9 mouse cellular contexts compared by ENCODE assay signal in the genomic region with DNA sequence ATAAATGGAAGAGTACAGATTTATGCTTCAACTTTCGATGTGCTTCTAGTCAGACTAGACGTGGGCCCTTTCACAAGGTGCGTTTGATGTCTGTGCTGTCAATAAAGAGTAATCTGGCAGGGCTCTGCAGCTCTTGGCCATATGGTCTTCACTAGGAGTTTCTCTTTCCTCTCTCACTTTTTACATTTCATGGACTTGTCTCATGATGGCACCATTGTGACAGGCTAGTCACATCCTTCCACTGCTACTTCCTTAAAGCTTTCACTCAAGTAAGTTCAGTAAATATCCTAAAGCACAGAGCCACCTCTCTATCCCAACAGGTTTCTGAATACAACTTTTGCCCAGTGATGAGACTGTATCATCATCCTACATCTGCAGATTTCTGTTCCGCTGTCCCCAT. TPM values are rescaled to one million over a fixed set of nuclear protein-coding genes. Genes with fewer than 3 reads are reported as not detected.
A peak's percentile ranks its signal among the peaks of the same experiment; 100 is the strongest.
DNase-seq lines count a peak whose midpoint lies in the region; ATAC-seq and TF ChIP-seq lines count a peak whose summit lies in the region.
"Had no signal": no experiment of that assay in that cellular context is flagged by ENCODE, and none has a peak within 500 bp of the region (broad histone marks: within the 10 kb centered on the region; RNA-seq: fewer than 3 reads in every experiment).

No protein-coding gene starts in this region.

- no peak overlapping the region for H3K4me3 ChIP-seq in kidney, embryonic 14.5 days (ENCODE audit: low read length)
- no peak overlapping the region for H3K4me3 ChIP-seq in CH12.LX (replicated peaks in 1 of 3; ENCODE audit: low read depth in 2 of 3, low read length in 2 of 3, poor library complexity in 1 of 3)
- no peak overlapping the region for H3K4me3 ChIP-seq in brown adipose tissue, adult 24 weeks (ENCODE audit: insufficient read depth, low read depth, low read length)
- H3K4me3 ChIP-seq in liver, embryonic 15.5 days (replicated peaks): no peak overlapping the region
- H3K4me3 ChIP-seq in midbrain, embryonic 16.5 days (ENCODE audit: low read depth, low read length): no peak overlapping the region

- no peak for TF ChIP-seq EP300 in CH12.LX (IDR thresholded peaks at IDR 0.05; ENCODE audit: low read length)

- H3K9ac ChIP-seq in kidney, embryonic 14.5 days (ENCODE audit: low read depth, low read length): no peak overlapping the region
- no peak overlapping the region for H3K9ac ChIP-seq in CH12.LX (ENCODE audit: insufficient read depth, low read depth)
- H3K9ac ChIP-seq in liver, embryonic 15.5 days: no peak overlapping the region
- no peak overlapping the region for H3K9ac ChIP-seq in midbrain, embryonic 16.5 days (ENCODE audit: low read depth, low read length)

- H3K4me1 ChIP-seq in kidney, embryonic 14.5 days (ENCODE audit: control insufficient read depth, insufficient read depth, low read length): 0 out of 2 replicates have a peak, but pooled peaks cover 8% of the 10 kb centered on the region
- peaks cover 3 to 38% of the 10 kb centered on the region in 2 experiments for H3K4me1 ChIP-seq in CH12.LX (ENCODE audit: control insufficient read depth in 1 of 2, insufficient read depth in 2 of 2)
- H3K4me1 ChIP-seq in brown adipose tissue, adult 24 weeks (ENCODE audit: control insufficient read depth, insufficient read depth, insufficient read length, low read length): peaks cover 6% of the 10 kb centered on the region; the same call in 1 of the 2 replicates
- H3K4me1 ChIP-seq in liver, embryonic 15.5 days (replicated peaks): peaks cover 32% of the 10 kb centered on the region
- H3K4me1 ChIP-seq in midbrain, embryonic 16.5 days (ENCODE audit: control insufficient read depth, insufficient read depth, low read length): 0 out of 2 replicates have a peak, but pooled peaks cover 2% of the 10 kb centered on the region

- DNase-seq in kidney, adult 11 months: peak; percentile 37
- peak; percentile 44 for DNase-seq in CH12.LX (ENCODE audit: extremely low read depth)
- no peak for DNase-seq in urinary bladder, postnatal 4 days (ENCODE audit: low spot score in 2 of 2)
- no peak for DNase-seq in gastrocnemius, postnatal 10 days

- no peak overlapping the region for H3K4me2 ChIP-seq in kidney, embryonic 14.5 days (replicated peaks; ENCODE audit: low read depth, low read length)
- peak overlapping the region; percentile 38; the same call in 1 of the 2 replicates for H3K4me2 ChIP-seq in CH12.LX (ENCODE audit: insufficient read depth, low read depth, poor library complexity, severe bottlenecking)
- H3K4me2 ChIP-seq in liver, embryonic 15.5 days: no peak overlapping the region
- no peak overlapping the region for H3K4me2 ChIP-seq in midbrain, embryonic 16.5 days (ENCODE audit: low read length)

- ATAC-seq in kidney, embryonic 14.5 days (ENCODE audit: low FRiP score, low TSS enrichment): no peak
- 0 out of 2 replicates have a peak, but pooled peaks have one; percentile 16 for ATAC-seq in liver, embryonic 15.5 days (ENCODE audit: insufficient read depth)
- no peak for ATAC-seq in midbrain, embryonic 16.5 days
- ATAC-seq: intestine, embryonic 16.5 days had no signal

- peak; percentile 90 for TF ChIP-seq RAD21 in CH12.LX (IDR thresholded peaks at IDR 0.05; ENCODE audit: low read depth, low read length)

- dilution Hi-C loops in CH12.LX (cut with MboI; ENCODE audit: extremely low pct_ligation_motif_present, extremely low pct_unique_long_range_greater_than_20kb, low sequenced_read_pairs): no loop called here

- no peaks in the 10 kb centered on the region for H3K9me3 ChIP-seq in kidney, embryonic 14.5 days (ENCODE audit: control insufficient read depth, low read length)
- no peaks in the 10 kb centered on the region for H3K9me3 ChIP-seq in CH12.LX (replicated peaks; ENCODE audit: low read length)
- no peaks in the 10 kb centered on the region for H3K9me3 ChIP-seq in liver, embryonic 15.5 days (replicated peaks)
- no peaks in the 10 kb centered on the region for H3K9me3 ChIP-seq in midbrain, embryonic 16.5 days (replicated peaks; ENCODE audit: control insufficient read depth, low read length, poor library complexity, severe bottlenecking)

- no peaks in the 10 kb centered on the region for H3K36me3 ChIP-seq in kidney, embryonic 14.5 days (ENCODE audit: control insufficient read depth, insufficient read depth, low read length)
- no peaks in the 10 kb centered on the region for H3K36me3 ChIP-seq in CH12.LX (replicated peaks in 1 of 2; ENCODE audit: control insufficient read depth in 1 of 2, insufficient read depth in 1 of 2, low read length in 1 of 2)
- H3K36me3 ChIP-seq in liver, embryonic 15.5 days (replicated peaks): no peaks in the 10 kb centered on the region
- H3K36me3 ChIP-seq in midbrain, embryonic 16.5 days (ENCODE audit: control insufficient read depth, insufficient read depth, low read length): no peaks in the 10 kb centered on the region

- no peaks in the 10 kb centered on the region for H3K79me2 ChIP-seq in CH12.LX (replicated peaks; ENCODE audit: control insufficient read depth, extremely low read depth, insufficient read depth, poor library complexity, severe bottlenecking)

- in situ Hi-C loops in CH12.LX (cut with MboI; ENCODE audit: low pct_ligation_motif_present, low pct_unique_long_range_greater_than_20kb, low sequenced_read_pairs): loop anchor here (25.0 kb wide), 1 partner anchor 421 kb away; a partner anchor contains a TSS

- no peak overlapping the region for H3K27ac ChIP-seq in kidney, embryonic 14.5 days (ENCODE audit: low read depth, low read length)
- H3K27ac ChIP-seq in CH12.LX (ENCODE audit: insufficient read depth, low read depth): no peak overlapping the region
- peak overlapping the region; percentile 71 for H3K27ac ChIP-seq in brown adipose tissue, adult 24 weeks (replicated peaks; ENCODE audit: low read depth, low read length)
- H3K27ac ChIP-seq in liver, embryonic 15.5 days (replicated peaks): peak overlapping the region; percentile 31; the same call in 1 of the 2 replicates
- no peak overlapping the region for H3K27ac ChIP-seq in midbrain, embryonic 16.5 days (ENCODE audit: low read length)

- TF ChIP-seq CTCF in CH12.LX (conservative IDR thresholded peaks at IDR 0.05 in 1 of 2, IDR thresholded peaks at IDR 0.05 in 1 of 2; ENCODE audit: low read depth in 2 of 2, low read length in 2 of 2): peak in 1 of 2 experiments; percentile 75; a peak in 2 of 4 replicates

- no peak for TF ChIP-seq POLR2A in CH12.LX (IDR thresholded peaks at IDR 0.05; ENCODE audit: low read depth, low read length)

- 60% methylated on average over 4 of the region's 4 CpGs for WGBS in kidney, embryonic 14.5 days
- 60% methylated on average over 4 of the region's 4 CpGs for WGBS in liver, embryonic 15.5 days (ENCODE audit: insufficient replicate concordance)
- WGBS in midbrain, embryonic 16.5 days: 75% methylated on average over 4 of the region's 4 CpGs

- H3K27me3 ChIP-seq in kidney, embryonic 14.5 days (ENCODE audit: control insufficient read depth, insufficient read depth, low read length): no peaks in the 10 kb centered on the region
- H3K27me3 ChIP-seq in CH12.LX (replicated peaks): no peaks in the 10 kb centered on the region
- H3K27me3 ChIP-seq in liver, embryonic 15.5 days: peaks cover 7% of the 10 kb centered on the region; the same call in 1 of the 2 replicates
- no peaks in the 10 kb centered on the region for H3K27me3 ChIP-seq in midbrain, embryonic 16.5 days (ENCODE audit: control insufficient read depth, insufficient read depth, low read depth, low read length)

TF ChIP-seq in CH12.LX, 34 proteins besides CTCF, POLR2A, EP300 and RAD21:
- TF ChIP-seq SMC3 (IDR thresholded peaks at IDR 0.05; ENCODE audit: low read depth, low read length) (peak; percentile 77), TCF12 (IDR thresholded peaks at IDR 0.05; ENCODE audit: low read depth, low read length) (no peak), ELF1 (IDR thresholded peaks at IDR 0.05; ENCODE audit: low read depth, low read length) (peak; percentile 55), ZC3H11A (IDR thresholded peaks at IDR 0.05; ENCODE audit: low read depth, low read length) (peak; percentile 34; the same call in 1 of the 2 replicates)

RNA-seq across cellular contexts. Expression of a gene that starts 35.7 kb away (rescaled TPM):
- 86.1 and 95.1 TPM in 2 replicates for polyA plus RNA-seq in kidney, embryonic 14.5 days (2014; fragmentation: Nextera tagmentation; extraction: Ambion mirVana)
- total RNA-seq in CH12.LX (2012; rRNA removed): 108 and 138 TPM in 2 replicates
- total RNA-seq in CH12.LX (2014; rRNA removed): 143 and 161 TPM in 2 replicates
- polyA plus RNA-seq in CH12.LX (2012; ENCODE audit: insufficient read length, low read depth): 242 and 267 TPM in 2 replicates
- 29.0 and 39.6 TPM in 2 replicates for polyA plus RNA-seq in brown adipose tissue, adult 24 weeks (2012; ENCODE audit: insufficient read depth, insufficient read length, missing spikeins)
- polyA plus RNA-seq in liver, embryonic 15.5 days (2015; fragmentation: Nextera tagmentation; extraction: Ambion mirVana): 31.8 and 34.4 TPM in 2 replicates
- 24.4 and 25.7 TPM in 2 replicates for polyA plus RNA-seq in midbrain, embryonic 16.5 days (2015; fragmentation: Nextera tagmentation; extraction: Ambion mirVana)
- 10 to 100 TPM; 30.6 to 37.8 TPM for total RNA-seq in gastrocnemius, postnatal 10 days (2021)

Comparison
In these comparisons a context has a peak if more than half of its experiments do, and no peak if none do; other contexts are left out.
1. DNase-seq: peak in kidney, adult 11 months (single experiment) and CH12.LX (single experiment); none in urinary bladder, postnatal 4 days (0 of 2) and gastrocnemius, postnatal 10 days (single experiment).
2. H3K27ac ChIP-seq: peak in brown adipose tissue, adult 24 weeks (single experiment) and liver, embryonic 15.5 days (single experiment); none in kidney, embryonic 14.5 days (single experiment), CH12.LX (single experiment) and midbrain, embryonic 16.5 days (single experiment).